Mouse (Mus musculus) midbrain, embryonic 14.5 days (tissue): ENCODE measurements around the gene Majin. TPM values are rescaled to one million over a fixed set of nuclear protein-coding genes. Genes with fewer than 3 reads are reported as not detected.

Source experiments
- ATAC-seq: fragments of 200-750 bp; cut with Nextera tagmentation; 2 replicates; pipeline ENCODE4 v1.8.0; 2017; ENCODE audit warnings: moderate number of reproducible peaks, moderate library complexity; ENCODE audit not compliant: low FRiP score, low TSS enrichment
- DNase-seq: peaks from one replicate; pipeline ENCODE4 v3.0.0-alpha.2; 2015
- H3K27ac ChIP-seq: fragments of 300-500 bp; sonication (generic); replicated peaks from 2 replicates; pipeline ENCODE4 v1.5.1; 2014; ENCODE audit warnings: mild to moderate bottlenecking, low read depth, low read length, moderate library complexity
- H3K27me3 ChIP-seq: fragments of 300-500 bp; sonication (generic); 2 replicates; pipeline ENCODE4 v1.6.1; 2014; ENCODE audit warnings: low read length, control low read depth, mixed read lengths; ENCODE audit not compliant: control insufficient read depth, insufficient read depth
- H3K36me3 ChIP-seq: fragments of 300-500 bp; sonication (generic); 2 replicates; pipeline ENCODE4 v1.6.1; 2014; ENCODE audit warnings: low read length, control low read depth; ENCODE audit not compliant: control insufficient read depth, insufficient read depth
- H3K4me1 ChIP-seq: fragments of 300-500 bp; sonication (generic); 2 replicates; pipeline ENCODE4 v1.6.1; 2014; ENCODE audit warnings: mild to moderate bottlenecking, antibody characterized with exemption, low read length, control low read depth; ENCODE audit not compliant: control insufficient read depth, insufficient read depth
- H3K4me2 ChIP-seq: fragments of 300-500 bp; sonication (generic); 2 replicates; pipeline ENCODE4 v1.6.1; 2014; ENCODE audit warnings: mild to moderate bottlenecking, low read length, moderate library complexity
- H3K4me3 ChIP-seq: fragments of 300-500 bp; sonication (generic); replicated peaks from 2 replicates; pipeline ENCODE4 v1.5.1; 2014; ENCODE audit warnings: low read depth, low read length
- H3K9ac ChIP-seq: fragments of 300-500 bp; sonication (generic); replicated peaks from 2 replicates; pipeline ENCODE4 v1.6.1; 2014; ENCODE audit warnings: mild to moderate bottlenecking, low read length, moderate library complexity
- H3K9me3 ChIP-seq: fragments of 300-500 bp; sonication (generic); 2 replicates; pipeline ENCODE4 v1.6.1; 2016; ENCODE audit warnings: low read length, control low read depth, mixed read lengths; ENCODE audit not compliant: control insufficient read depth
- WGBS: fragments of 180-500 bp; shearing (Covaris S2); extraction: QIAGEN DNeasy Blood & Tissue Kit; methylation state at CpG from one replicate; pipeline ENCODE4 v1.1.7; 2014; 5-methylcytosine and 5-hydroxymethylcytosine counted together
- microRNA counts: library from miRNA; unstranded; fragments of <30 nt; microRNA quantifications from one replicate; lab custom pipeline; 2016
- microRNA-seq: library from miRNA; unstranded; fragments of <30 nt; microRNA quantifications from one replicate; pipeline ENCODE4, GENCODE M21; 2016
- polyA plus RNA-seq: library from polyadenylated mRNA; unstranded; fragments of >200 nt; fragmentation: Nextera tagmentation; extraction: Ambion mirVana; gene quantifications from 2 replicates; pipeline ENCODE4 v1.2.1, GENCODE M21; 2014

Majin gene
- polyA plus RNA-seq, 1 experiment from 2014 or later, result not detected

DNA sequence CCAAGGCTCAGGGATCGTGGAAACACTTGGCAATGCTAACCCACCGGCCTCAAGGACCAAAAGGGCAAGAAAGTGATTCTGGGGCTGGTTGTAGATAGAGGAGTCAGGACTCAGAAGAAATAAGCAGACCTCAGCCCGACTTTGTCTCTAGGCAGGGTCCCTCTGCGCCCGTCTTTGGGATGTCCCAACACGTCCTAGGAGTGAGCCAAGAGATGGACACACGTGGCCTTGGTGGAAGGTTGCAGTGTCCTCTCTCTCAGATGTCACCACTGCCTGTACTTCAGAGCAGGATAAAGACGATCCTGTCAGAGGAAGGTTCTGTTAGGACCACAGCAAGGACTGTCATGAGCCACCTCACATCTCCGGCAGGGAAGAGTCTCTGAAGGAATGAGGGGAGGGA is 86.5 kb downstream of the Majin start:
- H3K4me1 ChIP-seq, result 0 out of 2 replicates have a peak, but pooled peaks cover 5% of the 10 kb centered on the region
- ATAC-seq (no peak), DNase-seq (no peak)
- H3K27me3 ChIP-seq, result no peaks in the 10 kb centered on the region
- no peak overlapping the region for H3K27ac ChIP-seq
- H3K9me3 ChIP-seq, result no peaks in the 10 kb centered on the region
- H3K4me3 ChIP-seq, result no peak overlapping the region
- 57% methylated on average over 9 of the region's 9 CpGs for WGBS
- no peak overlapping the region for H3K4me2 ChIP-seq
- no peaks in the 10 kb centered on the region for H3K36me3 ChIP-seq
- H3K9ac ChIP-seq, result no peak overlapping the region

DNA sequence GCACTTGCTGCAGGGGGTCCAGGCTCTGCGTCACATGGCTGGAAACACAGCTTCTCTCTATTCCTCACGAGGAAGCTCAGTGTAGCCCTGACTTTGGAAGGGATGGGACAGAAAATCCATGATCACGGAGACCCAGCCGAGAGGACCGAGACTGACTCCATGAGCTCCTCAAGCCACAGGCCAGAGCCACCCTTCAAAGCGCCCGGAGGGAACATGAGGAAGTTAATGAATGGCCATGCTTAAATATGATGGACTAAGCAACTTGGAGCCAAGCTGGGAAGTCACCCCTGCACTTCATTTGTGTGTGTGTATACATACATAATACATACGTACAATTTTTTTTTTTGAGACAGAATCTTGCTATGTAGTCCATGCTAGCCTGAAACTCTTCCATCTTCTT is 87.0 kb downstream of the Majin start:
- no peak overlapping the region for H3K9ac ChIP-seq
- H3K27me3 ChIP-seq, result no peaks in the 10 kb centered on the region
- H3K36me3 ChIP-seq, result no peaks in the 10 kb centered on the region
- no peak overlapping the region for H3K4me2 ChIP-seq
- WGBS, result 30% methylated on average over 8 of the region's 8 CpGs
- no peaks in the 10 kb centered on the region for H3K9me3 ChIP-seq
- no peak overlapping the region for H3K27ac ChIP-seq
- H3K4me3 ChIP-seq, result no peak overlapping the region
- 0 out of 2 replicates have a peak, but pooled peaks cover 8% of the 10 kb centered on the region for H3K4me1 ChIP-seq
- ATAC-seq (no peak), DNase-seq (no peak)

DNA sequence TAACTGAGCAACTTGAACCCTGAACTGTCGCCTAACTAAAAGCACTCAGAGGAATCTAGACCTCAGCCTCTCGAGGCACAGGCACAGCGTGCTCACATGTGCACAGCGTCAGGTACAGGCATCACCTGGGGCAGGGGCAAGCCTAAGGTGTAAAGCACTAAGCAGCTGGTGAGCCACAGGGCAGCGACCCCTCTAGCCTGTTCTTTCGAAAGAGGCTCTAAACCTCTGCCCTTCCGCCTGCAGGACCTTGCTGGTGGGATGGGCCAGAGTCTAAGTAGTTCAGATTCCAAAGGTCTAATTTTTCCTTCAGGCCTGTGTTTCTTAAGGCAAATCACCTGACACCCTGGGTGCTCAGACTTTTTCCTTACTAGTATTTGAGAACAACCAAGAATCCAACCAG is 87.9 kb downstream of the Majin start:
- H3K4me1 ChIP-seq, result 0 out of 2 replicates have a peak, but pooled peaks cover 8% of the 10 kb centered on the region
- no peaks in the 10 kb centered on the region for H3K27me3 ChIP-seq
- H3K9ac ChIP-seq, result no peak overlapping the region
- WGBS, result 76% methylated on average over 7 of the region's 7 CpGs
- H3K4me3 ChIP-seq, result no peak overlapping the region
- DNase-seq (no peak), ATAC-seq (no peak)
- no peak overlapping the region for H3K4me2 ChIP-seq
- no peak overlapping the region for H3K27ac ChIP-seq
- no peaks in the 10 kb centered on the region for H3K36me3 ChIP-seq
- no peaks in the 10 kb centered on the region for H3K9me3 ChIP-seq

DNA sequence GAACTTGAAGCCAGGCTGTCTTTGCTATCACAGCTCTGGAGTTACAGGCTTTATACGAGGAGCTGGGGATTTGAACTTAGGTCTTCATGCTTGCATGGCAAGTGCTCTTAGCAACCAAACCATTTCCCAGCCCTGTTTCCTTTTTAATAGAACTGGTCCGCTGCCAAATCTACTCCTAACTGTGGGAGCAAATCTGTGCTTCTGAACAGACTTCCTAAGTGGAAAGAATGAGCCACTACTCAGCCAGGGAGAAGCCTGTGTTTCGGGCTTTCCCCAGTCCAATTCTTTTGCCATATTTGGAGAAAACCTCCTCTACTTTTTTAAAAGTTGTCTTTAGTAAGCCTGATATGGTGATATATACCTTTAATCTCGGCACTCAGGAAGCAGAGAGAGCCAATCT is 88.5 kb downstream of the Majin start:
- Histone ChIP-seq H3K9me3 (no peaks in the 10 kb centered on the region), H3K27me3 (no peaks in the 10 kb centered on the region), H3K27ac (no peak overlapping the region), H3K9ac (no peak overlapping the region), H3K4me3 (no peak overlapping the region), H3K4me2 (no peak overlapping the region), H3K36me3 (no peaks in the 10 kb centered on the region), H3K4me1 (peaks cover 8% of the 10 kb centered on the region)
- ATAC-seq (no peak), DNase-seq (no peak)
- WGBS, result 83% methylated on average over 4 of the region's 4 CpGs

DNA sequence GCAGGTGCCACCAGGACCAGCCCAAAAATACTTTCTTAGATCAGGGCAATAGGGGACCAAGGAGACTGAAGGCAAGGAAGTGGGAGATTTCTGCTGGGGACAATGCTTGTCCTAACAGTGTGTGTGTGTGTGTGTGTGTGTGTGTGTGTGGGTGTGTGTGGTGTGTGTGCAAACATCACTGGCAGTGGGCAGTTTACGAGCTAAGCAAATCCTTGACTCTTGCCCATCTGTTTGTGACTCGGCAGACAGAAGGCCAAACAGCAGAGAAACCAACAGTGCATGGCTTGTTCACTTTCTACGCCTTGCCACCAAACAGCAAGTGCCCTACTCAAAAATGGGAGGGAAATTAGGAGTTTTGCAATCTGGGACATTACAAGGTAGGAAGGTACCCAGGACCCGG is 89.4 kb downstream of the Majin start:
- DNase-seq, result no peak
- Histone ChIP-seq H3K4me3 (no peak overlapping the region), H3K36me3 (no peaks in the 10 kb centered on the region), H3K27ac (no peak overlapping the region), H3K4me1 (peaks cover 17% of the 10 kb centered on the region), H3K9ac (no peak overlapping the region), H3K9me3 (no peaks in the 10 kb centered on the region), H3K27me3 (no peaks in the 10 kb centered on the region), H3K4me2 (no peak overlapping the region)
- 94% methylated on average over 4 of the region's 4 CpGs for WGBS
- ATAC-seq, result no peak

MicroRNA genes within 50 kb of the gene (microRNA counts, 519-probe panel; counts per million panel counts)
- microRNA mmu-miR-192 (lab: Ali Mortazavi, UCI), result not detected

Small RNAs within 50 kb of the gene (microRNA-seq; reads per million reads assigned to microRNA genes)
- gene Mir192, result 107 reads per million, percentile 57 among the genes with 10 or more reads in this experiment
- gene Mir194-2, result 106 reads per million, percentile 57 among the genes with 10 or more reads in this experiment

Other genes starting within 250 kb of the Majin start
- gene Pola2, start 220.2 kb upstream of the Majin start, polyA plus RNA-seq, result 17.6 and 23.4 TPM in 2 replicates
- not detected in 2 replicates for gene Slc22a20, start 198.2 kb upstream of the Majin start, polyA plus RNA-seq
- gene Capn1, start 168.5 kb upstream of the Majin start, polyA plus RNA-seq, result 2.4 and 2.6 TPM in 2 replicates
- gene Syvn1, start 137.8 kb upstream of the Majin start, polyA plus RNA-seq, result 28.8 and 33.6 TPM in 2 replicates
- gene Mrpl49, start 126.6 kb upstream of the Majin start, polyA plus RNA-seq, result 72.9 and 73.0 TPM in 2 replicates
- 602 and 698 TPM in 2 replicates for gene Fau, start 126.5 kb upstream of the Majin start, polyA plus RNA-seq
- gene Znhit2, start 123.2 kb upstream of the Majin start, polyA plus RNA-seq, result 32.4 and 37.9 TPM in 2 replicates
- 43.7 and 57.6 TPM in 2 replicates for gene Tm7sf2, start 116.0 kb upstream of the Majin start, polyA plus RNA-seq
- 86.1 and 86.7 TPM in 2 replicates for gene Vps51, start 107.2 kb upstream of the Majin start, polyA plus RNA-seq
- gene Tmem262, start 104.4 kb upstream of the Majin start, polyA plus RNA-seq, result not detected in 2 replicates
- 0.92 and 1.6 TPM in 2 replicates for gene Gm28374, start 102.1 kb upstream of the Majin start, polyA plus RNA-seq
- gene Zfpl1, start 99.4 kb upstream of the Majin start, polyA plus RNA-seq, result 85.5 and 90.6 TPM in 2 replicates
- 4.7 and 8.6 TPM in 2 replicates for gene Cdca5, start 99.4 kb upstream of the Majin start, polyA plus RNA-seq
- gene AC131692.1, start 90.0 kb upstream of the Majin start, polyA plus RNA-seq, result not detected in 2 replicates
- 0.31 and 0.49 TPM in 2 replicates for gene Naaladl1, start 78.6 kb upstream of the Majin start, polyA plus RNA-seq
- gene Sac3d1, start 65.7 kb upstream of the Majin start, polyA plus RNA-seq, result 45.8 and 56.6 TPM in 2 replicates
- 49.8 and 67.4 TPM in 2 replicates for gene Snx15, start 56.1 kb upstream of the Majin start, polyA plus RNA-seq
- gene Batf2, start 43.4 kb upstream of the Majin start, polyA plus RNA-seq, result 0.25 TPM in 1 of 2 replicates, not detected in the other
- gene Arl2, start 42.8 kb upstream of the Majin start, polyA plus RNA-seq, result 104 and 145 TPM in 2 replicates
- gene Gpha2, start 42.0 kb downstream of the Majin start, polyA plus RNA-seq, result not detected in 2 replicates
- 117 and 142 TPM in 2 replicates for gene Ppp2r5b, start 51.5 kb downstream of the Majin start, polyA plus RNA-seq
- 13.7 and 15.4 TPM in 2 replicates for gene Atg2a, start 57.3 kb downstream of the Majin start, polyA plus RNA-seq
- gene Ehd1, start 92.3 kb downstream of the Majin start, polyA plus RNA-seq, result 75.0 and 80.1 TPM in 2 replicates
- gene Cdc42bpg, start 122.1 kb downstream of the Majin start, polyA plus RNA-seq, result 0.43 and 1.3 TPM in 2 replicates
- gene Men1, start 150.6 kb downstream of the Majin start, polyA plus RNA-seq, result 54.8 and 55.4 TPM in 2 replicates
- gene Map4k2, start 156.7 kb downstream of the Majin start, polyA plus RNA-seq, result 14.3 and 18.8 TPM in 2 replicates
- 99.6 and 125 TPM in 2 replicates for gene Sf1, start 179.3 kb downstream of the Majin start, polyA plus RNA-seq
- gene Pygm, start 200.0 kb downstream of the Majin start, polyA plus RNA-seq, result 2.0 and 2.9 TPM in 2 replicates
- 32.9 and 58.5 TPM in 2 replicates for gene Rasgrp2, start 215.0 kb downstream of the Majin start, polyA plus RNA-seq
- gene Nrxn2, start 234.3 kb downstream of the Majin start, polyA plus RNA-seq, result 54.1 and 105 TPM in 2 replicates